Mouse (Mus musculus) retina, postnatal 1 day (tissue): Measurements from ENCODE around the gene Fam181a.
A peak's percentile ranks its signal among the peaks of the same experiment; 100 is the strongest.

Experiments used
- DNase-seq: peaks from one replicate; pipeline ENCODE4 v3.0.0-alpha.2; 2012

The Fam181a gene

DNA sequence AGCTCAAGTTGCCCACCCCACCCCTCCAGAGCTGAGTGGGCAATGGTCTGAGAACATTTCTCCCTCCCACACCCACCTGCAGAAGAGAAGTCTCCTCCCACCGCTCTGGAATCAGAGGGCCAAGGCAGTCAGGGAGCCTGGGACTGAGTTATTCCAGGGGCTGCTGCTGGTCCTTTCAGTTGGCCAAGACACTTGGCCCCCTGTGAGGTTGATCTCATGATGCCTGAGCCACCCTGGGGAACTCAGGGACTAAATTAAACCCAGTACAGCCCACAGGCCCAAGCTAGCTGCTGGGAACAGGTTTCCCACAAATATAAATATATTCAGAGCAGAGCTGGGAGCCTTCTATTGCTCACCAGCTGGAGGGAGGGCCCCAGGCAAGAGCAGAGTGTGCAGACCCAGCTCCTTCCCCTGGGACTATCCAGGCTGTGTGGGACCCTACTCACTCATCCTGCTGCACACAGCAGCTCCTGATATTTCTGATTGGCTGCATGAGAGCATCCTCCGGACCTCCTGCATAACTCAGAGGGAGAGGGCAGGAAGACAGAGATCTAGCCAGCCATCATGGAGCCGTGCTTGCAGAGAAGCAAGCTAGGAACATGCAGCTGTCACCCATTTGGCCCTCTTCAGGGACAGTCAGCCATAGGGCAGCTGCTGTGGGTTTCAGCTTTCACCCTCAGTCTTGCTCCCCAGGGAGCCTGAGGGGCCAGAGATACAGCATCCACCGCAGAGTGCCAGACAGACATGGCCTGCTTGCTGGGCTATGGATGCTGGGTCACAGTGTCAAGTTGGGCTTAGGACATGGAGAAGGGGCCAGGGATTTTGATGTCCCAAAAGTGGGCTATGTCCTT, 48.4 kb downstream of the Fam181a start:
- DNase-seq: peak; percentile 47

DNA sequence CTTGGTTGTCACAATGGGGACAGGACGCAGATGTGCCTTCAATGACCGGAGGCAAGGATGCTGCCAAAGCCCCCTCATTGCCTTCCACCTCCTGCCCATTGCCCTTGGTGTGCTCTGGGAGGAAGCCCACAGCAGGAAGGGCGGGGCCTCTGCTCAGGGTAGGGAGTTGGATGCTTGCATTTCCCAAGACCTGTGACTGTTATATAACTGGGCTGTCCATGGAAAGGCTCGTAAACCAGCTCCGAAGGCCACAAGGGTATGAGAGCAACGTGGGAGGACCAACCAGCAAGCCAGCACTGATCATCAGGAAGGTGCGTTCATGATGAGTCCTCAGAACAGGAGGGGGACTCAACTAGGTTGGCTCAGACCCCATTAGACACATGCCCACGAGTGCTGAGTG, 50.0 kb downstream of the Fam181a start:
- no peak for DNase-seq

DNA sequence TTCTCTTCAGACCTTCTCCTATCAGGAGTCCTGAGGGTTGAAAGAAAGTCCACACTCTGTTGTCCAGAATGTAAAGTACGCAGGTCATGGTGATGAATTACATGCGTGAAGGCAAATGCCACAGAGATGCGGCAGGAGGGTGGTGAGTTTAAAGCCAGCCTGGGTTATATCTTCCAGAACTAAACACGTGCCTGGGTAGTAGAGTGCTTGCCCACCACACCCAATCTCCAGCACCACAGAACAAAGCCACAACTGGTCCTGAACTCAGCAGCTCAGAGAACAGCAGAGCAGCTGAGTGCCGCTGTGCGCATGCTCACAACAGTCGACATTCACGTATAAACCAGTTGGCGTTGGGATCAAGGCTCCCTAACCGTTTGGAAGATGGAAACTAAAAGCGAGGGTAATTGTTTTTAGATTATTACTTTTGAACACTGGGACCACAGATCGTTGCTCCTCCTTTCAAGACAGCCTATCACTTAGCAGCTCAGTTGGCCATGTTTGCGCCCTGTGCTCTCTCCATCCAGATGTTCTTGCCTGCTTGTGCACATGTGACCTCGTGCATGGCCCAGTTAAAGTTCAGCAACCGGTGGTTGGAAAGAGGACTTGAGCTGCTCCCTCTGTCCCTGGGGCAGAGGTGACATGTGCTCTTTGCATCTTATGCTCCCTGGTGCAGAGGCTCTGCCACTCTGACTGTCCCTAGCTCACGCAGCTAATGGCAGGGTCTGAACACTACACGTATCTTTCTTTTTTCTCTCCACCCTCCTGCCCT, 50.9 kb downstream of the Fam181a start:
- no peak for DNase-seq

DNA sequence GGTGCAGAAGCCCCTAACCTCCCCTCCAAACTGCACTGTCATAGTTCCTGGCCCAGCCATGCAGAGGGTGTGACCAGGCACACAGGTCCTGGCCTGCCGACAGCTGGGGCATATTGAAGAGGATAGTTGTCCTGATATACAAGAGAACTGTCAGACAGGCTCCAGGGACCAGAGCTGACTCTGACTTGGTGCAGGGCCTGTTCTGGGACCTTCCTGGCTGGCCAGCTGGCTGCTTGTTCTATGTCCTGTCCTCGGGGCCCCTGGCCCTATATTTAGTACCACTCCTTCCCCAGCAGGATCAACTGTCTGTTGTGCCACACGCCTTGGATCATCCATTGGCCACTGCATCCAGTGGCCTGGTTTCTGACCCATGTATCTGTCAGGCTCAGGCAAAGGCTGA, 51.6 kb downstream of the Fam181a start:
- DNase-seq: no peak
